In genomic region chr7:76354510-76354909, GRCm38 (mm10) we compare ENCODE assay signal across 8 mouse cellular contexts.
DNase-seq lines count a peak whose midpoint lies in the region; ATAC-seq lines count a peak whose summit lies in the region.

No protein-coding gene starts in this region.

- DNase-seq in cerebellum, adult 8-10 months: peak; percentile 3
- DNase-seq in left cerebral cortex, adult 18-20 months (ENCODE audit: low spot score in 2 of 2): peak; percentile 8 to 31
- DNase-seq in left cerebral cortex, adult 8-10 months (ENCODE audit: low spot score in 2 of 2): no peak
- peak; percentile 61 for DNase-seq in ZHBTc4 (ENCODE audit: low read depth, low spot score)
- peak; percentile 19 to 48 for DNase-seq in kidney, adult 8-10 months
- DNase-seq in mesoderm, embryonic 11.5 days (ENCODE audit: low read depth, low spot score): peak; percentile 39
- no peak for DNase-seq in ovary, adult 18-20 months (ENCODE audit: low spot score)

- ATAC-seq in cerebellum, adult (ENCODE audit: insufficient number of reproducible peaks, low FRiP score, low TSS enrichment): no peak

Comparison
In these comparisons a context has a peak if more than half of its experiments do, and no peak if none do; other contexts are left out.
1. DNase-seq: peak in cerebellum, adult 8-10 months (single experiment), left cerebral cortex, adult 18-20 months (2 of 2), ZHBTc4 (single experiment), kidney, adult 8-10 months (2 of 2) and mesoderm, embryonic 11.5 days (single experiment); none in left cerebral cortex, adult 8-10 months (0 of 2) and ovary, adult 18-20 months (single experiment).